Mouse (Mus musculus): Measurements from ENCODE around the gene Utrn. TPM values are rescaled to one million over a fixed set of nuclear protein-coding genes. Genes with fewer than 3 reads are reported as not detected.

Utrn gene
- polyA plus RNA-seq, 2 experiments: 34.1 to 76.0 TPM

DNA sequence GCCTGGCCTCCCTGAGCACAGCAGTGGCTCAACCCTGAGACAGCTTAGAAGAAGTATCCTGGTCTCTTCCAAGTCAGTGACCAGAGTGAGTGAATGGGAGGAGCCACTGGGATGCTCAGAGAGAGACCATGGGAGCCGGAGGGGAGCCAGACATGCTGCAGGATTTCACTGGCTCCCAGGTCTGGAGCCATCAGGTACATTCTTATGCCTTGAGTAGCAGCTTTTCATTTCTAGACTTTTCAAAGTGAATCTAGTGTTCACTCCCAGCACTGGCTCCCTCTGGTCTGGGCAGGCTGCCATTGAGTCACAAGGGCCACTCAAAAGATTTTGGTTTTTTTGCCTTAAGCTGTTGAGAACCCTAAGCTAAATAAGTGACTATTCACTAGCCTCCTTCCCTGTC, 31.5 kb downstream of the Utrn start:
- no peaks in the 10 kb centered on the region for H3K36me3 ChIP-seq (ENCODE audit: control insufficient read depth, insufficient read depth, low read length)
- H3K4me3 ChIP-seq (replicated peaks; ENCODE audit: low read length): no peak overlapping the region
- H3K9me3 ChIP-seq (ENCODE audit: control insufficient read depth, low read length): no peaks in the 10 kb centered on the region
- no peak overlapping the region for H3K9ac ChIP-seq (ENCODE audit: low read depth, low read length, severe bottlenecking)
- H3K27me3 ChIP-seq (ENCODE audit: control insufficient read depth, insufficient read depth, low read length): no peaks in the 10 kb centered on the region
- ATAC-seq (ENCODE audit: low FRiP score, low read depth) (no peak), DNase-seq (ENCODE audit: low spot score) (no peak)
- H3K4me2 ChIP-seq (replicated peaks; ENCODE audit: low read depth, low read length, severe bottlenecking): no peak overlapping the region
- H3K27ac ChIP-seq (replicated peaks; ENCODE audit: low read depth, low read length): no peak overlapping the region
- TF ChIP-seq POLR2A (IDR thresholded peaks at IDR 0.05; ENCODE audit: borderline replicate concordance, extremely low read depth, insufficient read depth, insufficient read length): no peak
- no peaks in the 10 kb centered on the region for H3K4me1 ChIP-seq (ENCODE audit: control insufficient read depth, insufficient read depth, low read length)
- WGBS: 80% methylated on average over 1 of the region's 1 CpGs

DNA sequence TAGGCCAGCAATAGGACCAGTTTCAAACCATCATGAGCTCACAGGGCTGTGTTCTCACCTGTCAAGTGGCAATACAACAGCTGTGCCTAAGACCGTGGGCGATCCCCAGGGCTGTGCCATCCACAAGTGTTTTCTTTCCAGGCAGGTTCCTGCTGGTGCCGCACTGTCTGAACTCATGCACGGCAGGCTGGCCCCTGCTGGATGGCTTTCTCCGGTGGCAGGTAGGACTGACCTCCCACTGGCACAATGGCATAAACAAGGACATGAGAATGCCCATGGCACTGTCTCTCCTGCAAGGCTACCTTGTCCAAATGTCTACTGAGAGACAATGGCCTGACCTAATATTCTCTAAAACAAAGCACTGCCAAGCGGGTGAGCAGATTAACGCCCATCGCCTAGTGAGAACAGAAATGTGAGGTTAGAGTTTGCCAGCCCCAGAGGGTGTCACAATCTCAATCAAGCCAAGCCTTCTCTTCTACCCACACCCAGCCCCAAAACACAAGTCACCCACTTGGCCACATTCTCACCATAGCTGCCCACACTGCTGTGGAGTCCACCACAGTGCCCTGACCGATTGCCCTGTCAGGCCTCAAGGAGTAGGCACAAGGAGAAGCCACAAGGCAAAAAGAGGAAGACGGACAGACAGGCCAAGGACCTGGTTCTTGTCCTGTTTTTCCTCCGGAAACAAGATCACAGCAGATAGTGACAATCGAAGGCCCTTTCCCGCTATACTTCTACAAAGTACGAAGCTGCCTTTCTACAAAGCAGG, 32.9 kb downstream of the Utrn start:
- Histone ChIP-seq H3K4me3 (replicated peaks; ENCODE audit: low read length) (no peak overlapping the region), H3K9ac (ENCODE audit: low read depth, low read length, severe bottlenecking) (no peak overlapping the region), H3K36me3 (ENCODE audit: control insufficient read depth, insufficient read depth, low read length) (no peaks in the 10 kb centered on the region), H3K4me2 (replicated peaks; ENCODE audit: low read depth, low read length, severe bottlenecking) (no peak overlapping the region), H3K4me1 (ENCODE audit: control insufficient read depth, insufficient read depth, low read length) (no peaks in the 10 kb centered on the region), H3K27ac (replicated peaks; ENCODE audit: low read depth, low read length) (no peak overlapping the region), H3K9me3 (ENCODE audit: control insufficient read depth, low read length) (no peaks in the 10 kb centered on the region), H3K27me3 (ENCODE audit: control insufficient read depth, insufficient read depth, low read length) (no peaks in the 10 kb centered on the region)
- no peak for DNase-seq (ENCODE audit: low spot score)
- TF ChIP-seq POLR2A (IDR thresholded peaks at IDR 0.05; ENCODE audit: borderline replicate concordance, extremely low read depth, insufficient read depth, insufficient read length): no peak
- ATAC-seq (ENCODE audit: low FRiP score, low read depth): no peak
- WGBS: 86% methylated on average over 14 of the region's 14 CpGs

DNA sequence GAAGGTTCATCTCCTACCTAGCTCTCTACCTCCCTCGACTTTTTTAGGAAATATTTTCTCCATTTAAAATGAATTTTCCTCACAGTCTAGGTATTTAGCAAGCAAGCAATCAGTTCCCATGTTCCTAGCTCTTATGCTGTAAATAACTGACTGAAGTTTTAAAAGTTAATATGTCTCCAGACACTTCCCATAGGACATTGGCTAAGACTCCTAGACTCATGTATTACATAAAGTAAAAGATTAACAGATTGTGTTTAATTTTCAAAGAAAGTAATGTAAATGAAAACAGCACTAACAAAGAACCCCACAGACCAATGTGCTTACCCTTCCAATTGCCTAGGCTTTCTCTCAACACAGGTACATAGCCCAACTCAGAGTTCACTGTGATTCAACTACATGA, 35.0 kb downstream of the Utrn start:
- Histone ChIP-seq H3K27me3 (ENCODE audit: control insufficient read depth, insufficient read depth, low read length) (no peaks in the 10 kb centered on the region), H3K4me2 (replicated peaks; ENCODE audit: low read depth, low read length, severe bottlenecking) (no peak overlapping the region), H3K36me3 (ENCODE audit: control insufficient read depth, insufficient read depth, low read length) (no peaks in the 10 kb centered on the region), H3K27ac (replicated peaks; ENCODE audit: low read depth, low read length) (no peak overlapping the region), H3K9me3 (ENCODE audit: control insufficient read depth, low read length) (no peaks in the 10 kb centered on the region), H3K4me1 (ENCODE audit: control insufficient read depth, insufficient read depth, low read length) (no peaks in the 10 kb centered on the region), H3K4me3 (replicated peaks; ENCODE audit: low read length) (no peak overlapping the region), H3K9ac (ENCODE audit: low read depth, low read length, severe bottlenecking) (no peak overlapping the region)
- no peak for ATAC-seq (ENCODE audit: low FRiP score, low read depth)
- WGBS: 71% methylated on average over 1 of the region's 1 CpGs
- TF ChIP-seq POLR2A (IDR thresholded peaks at IDR 0.05; ENCODE audit: borderline replicate concordance, extremely low read depth, insufficient read depth, insufficient read length): no peak
- no peak for DNase-seq (ENCODE audit: low spot score)

DNA sequence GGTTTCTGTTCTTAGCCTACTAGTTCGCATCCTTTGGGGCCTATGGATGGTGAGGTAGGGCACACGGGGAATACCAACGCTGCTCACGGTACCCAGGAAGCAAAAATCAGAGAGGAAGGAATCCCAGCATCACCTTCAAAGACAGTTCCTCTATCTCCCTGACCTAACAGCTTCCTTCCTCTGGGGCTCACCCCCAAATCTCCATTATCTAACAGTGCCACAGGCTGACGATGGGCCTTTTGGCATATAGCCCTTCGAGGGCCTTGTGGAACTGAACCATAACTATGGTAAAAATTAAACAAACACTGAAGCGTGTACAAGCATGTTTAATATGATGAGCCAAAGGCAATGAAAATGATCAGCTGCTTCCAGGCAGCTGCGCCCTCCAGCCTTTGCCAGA, 37.0 kb downstream of the Utrn start:
- Histone ChIP-seq H3K4me3 (replicated peaks; ENCODE audit: low read length) (no peak overlapping the region), H3K4me1 (ENCODE audit: control insufficient read depth, insufficient read depth, low read length) (peaks cover 11% of the 10 kb centered on the region; the same call in 1 of the 2 replicates), H3K36me3 (ENCODE audit: control insufficient read depth, insufficient read depth, low read length) (no peaks in the 10 kb centered on the region), H3K9me3 (ENCODE audit: control insufficient read depth, low read length) (no peaks in the 10 kb centered on the region), H3K27ac (replicated peaks; ENCODE audit: low read depth, low read length) (no peak overlapping the region), H3K9ac (ENCODE audit: low read depth, low read length, severe bottlenecking) (no peak overlapping the region), H3K4me2 (replicated peaks; ENCODE audit: low read depth, low read length, severe bottlenecking) (no peak overlapping the region), H3K27me3 (ENCODE audit: control insufficient read depth, insufficient read depth, low read length) (no peaks in the 10 kb centered on the region)
- DNase-seq (ENCODE audit: low spot score) (no peak), ATAC-seq (ENCODE audit: low FRiP score, low read depth) (no peak)
- TF ChIP-seq POLR2A (IDR thresholded peaks at IDR 0.05; ENCODE audit: borderline replicate concordance, extremely low read depth, insufficient read depth, insufficient read length): no peak
- WGBS: 82% methylated on average over 8 of the region's 8 CpGs

DNA sequence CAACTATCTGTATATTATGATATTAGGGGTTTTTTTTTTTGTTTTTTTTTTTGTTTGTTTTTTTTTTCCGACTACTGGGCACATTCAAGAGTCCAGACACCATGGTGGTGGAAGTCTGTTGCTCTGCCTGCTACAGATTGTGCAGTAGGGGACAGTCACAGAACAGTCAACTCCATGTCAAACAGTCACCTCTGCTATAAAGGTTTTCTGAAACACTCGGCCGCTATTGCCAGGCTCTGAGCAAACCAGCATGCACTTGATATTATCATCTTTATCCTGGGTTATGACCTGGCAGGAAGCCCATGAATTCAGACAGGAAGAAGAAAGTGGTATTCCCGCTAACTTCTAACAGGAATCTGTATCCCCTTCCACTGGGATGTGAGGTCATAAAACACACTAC, 41.4 kb downstream of the Utrn start:
- Histone ChIP-seq H3K4me3 (replicated peaks; ENCODE audit: low read length) (no peak overlapping the region), H3K9ac (ENCODE audit: low read depth, low read length, severe bottlenecking) (no peak overlapping the region), H3K36me3 (ENCODE audit: control insufficient read depth, insufficient read depth, low read length) (no peaks in the 10 kb centered on the region), H3K27me3 (ENCODE audit: control insufficient read depth, insufficient read depth, low read length) (no peaks in the 10 kb centered on the region), H3K4me1 (ENCODE audit: control insufficient read depth, insufficient read depth, low read length) (peaks cover 23% of the 10 kb centered on the region), H3K27ac (replicated peaks; ENCODE audit: low read depth, low read length) (no peak overlapping the region), H3K9me3 (ENCODE audit: control insufficient read depth, low read length) (no peaks in the 10 kb centered on the region), H3K4me2 (replicated peaks; ENCODE audit: low read depth, low read length, severe bottlenecking) (no peak overlapping the region)
- TF ChIP-seq POLR2A (IDR thresholded peaks at IDR 0.05; ENCODE audit: borderline replicate concordance, extremely low read depth, insufficient read depth, insufficient read length): no peak
- DNase-seq (ENCODE audit: low spot score) (no peak), ATAC-seq (ENCODE audit: low FRiP score, low read depth) (no peak)
- WGBS: 43% methylated on average over 4 of the region's 4 CpGs

Measured in limb, embryonic 14.5 days (tissue).